Mouse (Mus musculus) duodenum, adult 2 months (tissue): ENCODE data around the gene Acrbp. TPM values are rescaled to one million over a fixed set of nuclear protein-coding genes. Genes with fewer than 3 reads are reported as not detected.

Source experiments
- polyA plus RNA-seq: library from polyadenylated mRNA; depleted of rRNA; stranded (reverse); fragments of >200 nt; gene quantifications from 2 replicates; pipeline ENCODE4 v1.2.3, GENCODE M21; 2012; ENCODE audit warnings: low replicate concordance; rRNA removed

Gene Acrbp
- polyA plus RNA-seq, result 11.1 and 17.9 TPM in 2 replicates

DNA sequence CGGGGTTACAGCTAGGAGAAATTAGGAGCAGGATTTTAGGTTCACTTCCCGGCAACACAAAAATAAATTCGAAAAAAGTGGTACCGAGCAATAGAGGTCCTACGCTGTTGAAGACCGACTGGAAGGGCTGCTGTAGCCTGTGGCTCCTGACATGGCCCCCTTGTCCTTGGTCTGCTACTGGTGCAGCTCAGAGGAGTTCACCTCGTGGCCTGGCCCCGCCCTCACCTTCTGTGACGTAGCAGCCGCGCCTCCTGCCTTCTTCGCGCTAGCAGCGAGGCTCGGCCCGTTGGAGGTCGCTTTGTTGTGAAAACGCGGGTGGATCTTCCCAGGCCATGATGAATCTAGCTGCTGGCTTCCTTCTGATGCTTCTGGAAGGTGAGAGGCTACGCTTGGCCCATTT lies at the start of gene Acrbp:
Gene Acrbp, plus strand, starts transcription at position 12 of the 400 bp plus-strand sequence.

GRCm38 (mm10) chr6:125009129-125009180 lies 40.5 kb upstream of the Acrbp start, which contains the start of gene Zfp384:
Gene Zfp384 (plus strand): TSS chr6:125009145.

DNA sequence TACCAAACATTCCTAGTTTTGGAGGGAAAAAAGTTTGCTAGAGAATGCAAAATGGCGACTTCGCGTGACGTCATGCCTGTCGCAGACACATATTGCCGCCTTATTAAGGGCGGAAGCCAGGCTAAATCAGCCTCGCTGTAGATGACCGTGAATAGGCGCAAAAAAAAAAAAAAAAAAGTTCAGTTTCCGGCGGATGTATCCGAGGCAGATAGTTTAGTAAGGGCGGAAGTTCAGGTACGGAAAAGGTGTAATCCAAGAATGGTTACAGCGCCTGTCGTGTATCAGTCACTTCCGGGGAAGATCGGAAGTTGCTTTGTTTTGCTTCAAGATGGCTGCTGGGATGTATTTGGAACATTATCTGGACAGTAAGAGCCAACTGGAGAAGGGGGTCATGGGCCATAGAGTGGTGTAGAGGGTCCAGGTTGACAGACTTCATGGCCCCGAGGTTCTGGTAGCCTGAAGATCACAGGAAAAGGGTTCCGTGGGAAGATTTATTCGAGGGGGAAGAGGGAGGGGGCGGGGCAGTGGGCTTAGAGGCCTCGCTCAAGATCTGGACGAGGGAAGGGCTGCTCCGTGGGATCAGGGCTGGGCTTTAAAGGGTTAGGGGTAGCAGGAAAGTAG lies 9.8 kb upstream of the Acrbp start, which contains the start of gene Ing4:
Gene Ing4, plus strand, starts transcription at position 228 of the 621 bp plus-strand sequence.

GRCm38 (mm10) chr6:125067571-125067995 lies 18.1 kb downstream of the Acrbp start, which contains the start of gene Lpar5:
Gene Lpar5 (plus strand): TSS chr6:125067920.

GRCm38 (mm10) chr6:125095391-125096278 lies 46.1 kb downstream of the Acrbp start, which contains the start of gene Chd4:
Gene Chd4 (plus strand): TSS chr6:125095981.

Other genes starting within 250 kb of the Acrbp start
- 21.3 and 42.0 TPM in 2 replicates for gene Spsb2, start 241.0 kb upstream of the Acrbp start, polyA plus RNA-seq
- 448 and 753 TPM in 2 replicates for gene Tpi1, start 235.4 kb upstream of the Acrbp start, polyA plus RNA-seq
- 41.6 and 63.1 TPM in 2 replicates for gene Usp5, start 220.2 kb upstream of the Acrbp start, polyA plus RNA-seq
- 53.1 and 53.5 TPM in 2 replicates for gene Cdca3, start 220.1 kb upstream of the Acrbp start, polyA plus RNA-seq
- gene Gnb3, start 209.4 kb upstream of the Acrbp start, polyA plus RNA-seq, result 0.14 and 0.31 TPM in 2 replicates
- gene P3h3, start 191.9 kb upstream of the Acrbp start, polyA plus RNA-seq, result 5.8 and 11.2 TPM in 2 replicates
- 0.65 and 1.6 TPM in 2 replicates for gene Gpr162, start 185.7 kb upstream of the Acrbp start, polyA plus RNA-seq
- 2.8 and 4.7 TPM in 2 replicates for gene Cd4, start 161.5 kb upstream of the Acrbp start, polyA plus RNA-seq
- gene Lag3, start 138.0 kb upstream of the Acrbp start, polyA plus RNA-seq, result 3.0 and 7.5 TPM in 2 replicates
- 874 and 2,100 TPM in 2 replicates for gene Ptms, start 129.6 kb upstream of the Acrbp start, polyA plus RNA-seq
- gene Mlf2, start 118.3 kb upstream of the Acrbp start, polyA plus RNA-seq, result 369 and 581 TPM in 2 replicates
- 120 and 168 TPM in 2 replicates for gene Cops7a, start 84.2 kb upstream of the Acrbp start, polyA plus RNA-seq
- 3.2 and 4.2 TPM in 2 replicates for gene Pianp, start 53.0 kb upstream of the Acrbp start, polyA plus RNA-seq
- 34.6 and 47.6 TPM in 2 replicates for gene Zfp384, start 40.5 kb upstream of the Acrbp start, polyA plus RNA-seq
- 32.0 and 39.8 TPM in 2 replicates for gene Ing4, start 9.9 kb upstream of the Acrbp start, polyA plus RNA-seq
- gene Lpar5, start 18.2 kb downstream of the Acrbp start, polyA plus RNA-seq, result 129 and 167 TPM in 2 replicates
- 19.3 and 20.9 TPM in 2 replicates for gene Chd4, start 46.3 kb downstream of the Acrbp start, polyA plus RNA-seq
- gene Nop2, start 82.2 kb downstream of the Acrbp start, polyA plus RNA-seq, result 6.3 and 8.1 TPM in 2 replicates
- gene Iffo1, start 95.6 kb downstream of the Acrbp start, polyA plus RNA-seq, result 8.8 and 10.6 TPM in 2 replicates
- 4,213 and 4,236 TPM in 2 replicates for gene Gapdh, start 116.8 kb downstream of the Acrbp start, polyA plus RNA-seq
- 47.2 and 47.9 TPM in 2 replicates for gene Ncapd2, start 142.0 kb downstream of the Acrbp start, polyA plus RNA-seq
- gene Mrpl51, start 142.1 kb downstream of the Acrbp start, polyA plus RNA-seq, result 36.1 and 67.8 TPM in 2 replicates
- gene Vamp1, start 165.9 kb downstream of the Acrbp start, polyA plus RNA-seq, result 6.9 and 10.7 TPM in 2 replicates
- 25.3 and 44.5 TPM in 2 replicates for gene Tapbpl, start 182.2 kb downstream of the Acrbp start, polyA plus RNA-seq
- gene Cd27, start 187.3 kb downstream of the Acrbp start, polyA plus RNA-seq, result 1.6 and 3.5 TPM in 2 replicates
- 0.09 TPM in 1 of 2 replicates, not detected in the other for gene Tuba3a, start 236.4 kb downstream of the Acrbp start, polyA plus RNA-seq